Mouse (Mus musculus): ENCODE data around the gene Brk1.

- no peak for TF ChIP-seq CTCF (IDR thresholded peaks at IDR 0.05; ENCODE audit: low read depth)
- no peak for TF ChIP-seq EP300 (optimal IDR thresholded peaks at IDR 0.05)
Observed at GRCm38 (mm10) chr6:113559736-113560135, 44.8 kb upstream of the Brk1 start.
